Mouse (Mus musculus): ENCODE measurements around the gene Lmln.

GRCm38 (mm10) chr16:33077069-33077627, 14.8 kb downstream of the Lmln start:
- TF ChIP-seq POLR2A (IDR thresholded peaks at IDR 0.05; ENCODE audit: low read depth, low read length) (no peak), CTCF (IDR thresholded peaks at IDR 0.05; ENCODE audit: extremely low read depth, insufficient read length, insufficient replicate concordance, low read depth, low read length) (no peak)

Data from small intestine, adult 2 months (tissue).